Comparison of ENCODE assay signal across 13 mouse cellular contexts in the genomic region with DNA sequence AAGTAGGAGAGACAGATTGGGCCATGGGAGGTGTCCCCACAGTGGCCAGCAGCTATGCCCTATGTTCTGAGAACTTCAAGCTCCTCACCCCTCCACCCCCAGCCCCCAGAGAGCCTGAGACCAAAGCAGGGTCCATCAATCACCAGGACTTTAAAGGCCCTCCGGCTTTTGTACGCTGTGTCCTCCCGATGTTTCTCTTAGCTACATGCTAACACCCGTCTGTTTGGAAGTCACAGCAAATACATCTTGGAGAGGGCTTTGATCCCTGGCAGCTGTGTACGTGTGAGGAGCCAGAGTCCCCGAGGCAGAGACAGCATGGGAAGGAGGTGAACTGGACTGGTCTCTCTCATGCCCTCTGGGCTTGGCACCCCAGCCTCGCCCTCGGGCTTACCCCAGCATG. TPM values are rescaled to one million over a fixed set of nuclear protein-coding genes. Genes with fewer than 3 reads are reported as not detected.
A peak's percentile ranks its signal among the peaks of the same experiment; 100 is the strongest.
DNase-seq lines count a peak whose midpoint lies in the region; TF ChIP-seq lines count a peak whose summit lies in the region.
"Had no signal": no experiment of that assay in that cellular context is flagged by ENCODE, and none has a peak within 500 bp of the region (broad histone marks: within the 10 kb centered on the region; RNA-seq: fewer than 3 reads in every experiment).

No protein-coding gene starts in this region.

- TF ChIP-seq CTCF in lung, adult 2 months (IDR thresholded peaks at IDR 0.05; ENCODE audit: insufficient read depth, low read length): no peak

- H3K4me1 ChIP-seq in lung, adult 2 months (ENCODE audit: control insufficient read depth, insufficient read depth, low read length): no peaks in the 10 kb centered on the region
- H3K4me1 ChIP-seq: forebrain, embryonic 10.5 days; hindbrain, embryonic 15.5 days had no signal

- peak; percentile 8 for DNase-seq in embryo, embryonic 10.5 days (ENCODE audit: low spot score)
- DNase-seq in embryo, embryonic 11 days: no peak
- peak; percentile 52 to 54 for DNase-seq in lung, adult 18-20 months
- DNase-seq in lung, adult 2 months: no peak
- peak; percentile 67 for DNase-seq in lung, postnatal 25 days (ENCODE audit: low spot score)
- DNase-seq in B cell, adult 2 months: no peak
- no peak for DNase-seq in T-cell, adult 2 months (ENCODE audit: low spot score)
- DNase-seq: cerebellum, adult 11-12 months; layer of hippocampus, adult 9-11 months had no signal

- 39% methylated on average over 8 of the region's 8 CpGs for WGBS in lung, adult 2 months

- no peak for TF ChIP-seq POLR2A in lung, adult 2 months (IDR thresholded peaks at IDR 0.05; ENCODE audit: borderline replicate concordance, extremely low read depth, low read depth, low read length)

- H3K4me3 ChIP-seq in lung, adult 2 months (replicated peaks; ENCODE audit: extremely low read depth, low read depth, low read length): no peak overlapping the region
- H3K4me3 ChIP-seq: embryonic facial prominence, embryonic 13.5 days; forebrain, embryonic 10.5 days; hindbrain, embryonic 10.5 days; hindbrain, embryonic 15.5 days had no signal

RNA-seq across cellular contexts. Expression of a gene that starts 14.2 kb away (rescaled TPM):
- polyA plus RNA-seq in lung, adult 2 months (2012; rRNA removed): 10.0 and 10.3 TPM in 2 replicates

Comparison
In these comparisons a context has a peak if more than half of its experiments do, and no peak if none do; other contexts are left out.
1. DNase-seq: peak in embryo, embryonic 10.5 days (single experiment), lung, adult 18-20 months (2 of 2) and lung, postnatal 25 days (single experiment); none in embryo, embryonic 11 days (single experiment), lung, adult 2 months (single experiment), B cell, adult 2 months (0 of 2) and T-cell, adult 2 months (single experiment).